Mouse (Mus musculus): ENCODE data around the gene Notch2. TPM values are rescaled to one million over a fixed set of nuclear protein-coding genes. Genes with fewer than 3 reads are reported as not detected.
"Not testable (repeated sequence)": the region's sequence is repeated elsewhere in the genome, so short reads cannot be mapped to it uniquely, and the experiment has no call there.

The Notch2 gene
- polyA plus RNA-seq, 1 experiment from 2014 or later = 10.8 TPM

DNA sequence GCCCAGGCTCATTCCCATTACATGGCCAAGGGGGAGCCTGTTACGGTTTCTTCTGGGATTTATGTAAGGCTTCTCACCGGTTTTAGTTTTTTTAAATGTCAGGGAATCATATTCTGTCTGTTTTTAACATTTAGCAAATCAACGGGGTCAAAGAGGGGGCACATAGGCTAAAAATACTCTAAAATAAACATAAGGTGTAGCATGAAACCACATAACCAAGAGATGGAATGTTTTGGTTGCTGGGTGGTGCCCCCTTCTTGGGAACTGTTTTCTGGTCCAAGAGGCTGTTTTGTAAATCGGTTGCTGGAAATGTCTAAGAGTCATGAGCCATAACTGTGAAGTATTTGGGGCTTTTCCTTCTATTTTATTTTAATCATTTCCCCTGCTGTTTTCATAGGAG is 95.1 kb downstream of the Notch2 start:
- H3K9ac ChIP-seq (replicated peaks; ENCODE audit: low read length) = no peak overlapping the region
- H3K4me2 ChIP-seq (ENCODE audit: low read length) = no peak overlapping the region
- H3K27me3 ChIP-seq (ENCODE audit: control insufficient read depth, insufficient read depth, low read length) = no peaks in the 10 kb centered on the region
- ATAC-seq (ENCODE audit: low FRiP score, low TSS enrichment) (no peak), DNase-seq (no peak)
- H3K4me1 ChIP-seq (ENCODE audit: control insufficient read depth, insufficient read depth, low read length) = peaks cover 16% of the 10 kb centered on the region
- H3K4me3 ChIP-seq (replicated peaks; ENCODE audit: low read depth, low read length) = no peak overlapping the region
- no peaks in the 10 kb centered on the region for H3K9me3 ChIP-seq (ENCODE audit: control insufficient read depth, low read length)
- no peak overlapping the region for H3K27ac ChIP-seq (replicated peaks; ENCODE audit: low read depth, low read length)
- 95% methylated on average over 4 of the region's 4 CpGs for WGBS
- peaks cover 4% of the 10 kb centered on the region; the same call in 1 of the 2 replicates for H3K36me3 ChIP-seq (ENCODE audit: control insufficient read depth, insufficient read depth, low read length)

- Histone ChIP-seq H3K9me3 (ENCODE audit: control insufficient read depth, low read length) (no peaks in the 10 kb centered on the region), H3K9ac (replicated peaks; ENCODE audit: low read length) (no peak overlapping the region), H3K36me3 (ENCODE audit: control insufficient read depth, insufficient read depth, low read length) (peaks cover 4% of the 10 kb centered on the region; the same call in 1 of the 2 replicates), H3K4me3 (replicated peaks; ENCODE audit: low read depth, low read length) (no peak overlapping the region), H3K27ac (replicated peaks; ENCODE audit: low read depth, low read length) (no peak overlapping the region), H3K4me2 (ENCODE audit: low read length) (no peak overlapping the region), H3K4me1 (ENCODE audit: control insufficient read depth, insufficient read depth, low read length) (peaks cover 16% of the 10 kb centered on the region), H3K27me3 (ENCODE audit: control insufficient read depth, insufficient read depth, low read length) (no peaks in the 10 kb centered on the region)
- 84% methylated on average over 3 of the region's 3 CpGs for WGBS
- ATAC-seq (ENCODE audit: low FRiP score, low TSS enrichment) = no peak
- no peak for DNase-seq
Measured at GRCm38 (mm10) chr3:98108866-98109265, 95.5 kb downstream of the Notch2 start.

DNA sequence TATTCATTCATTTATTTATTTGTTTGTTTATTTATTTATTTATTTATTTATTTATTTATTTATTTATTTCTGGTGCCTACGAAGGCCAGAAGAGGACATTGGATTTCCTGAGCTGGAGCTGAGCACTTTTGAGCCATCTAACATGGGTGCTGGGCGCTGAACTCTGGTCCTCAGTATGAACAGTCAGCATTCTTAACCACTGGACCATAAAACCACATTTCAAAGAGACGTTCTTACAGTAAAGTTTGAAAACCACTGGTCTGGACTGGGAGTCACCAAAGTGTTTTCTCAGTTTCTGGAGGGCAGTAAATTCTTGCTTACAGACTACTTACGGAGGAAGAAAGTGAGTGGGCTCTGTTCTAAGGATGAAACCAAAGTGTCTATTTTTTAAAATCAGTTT is 97.3 kb downstream of the Notch2 start:
- Histone ChIP-seq H3K9ac (replicated peaks; ENCODE audit: low read length) (no peak overlapping the region), H3K4me3 (replicated peaks; ENCODE audit: low read depth, low read length) (no peak overlapping the region), H3K27me3 (ENCODE audit: control insufficient read depth, insufficient read depth, low read length) (no peaks in the 10 kb centered on the region), H3K27ac (replicated peaks; ENCODE audit: low read depth, low read length) (no peak overlapping the region), H3K4me1 (ENCODE audit: control insufficient read depth, insufficient read depth, low read length) (peaks cover 16% of the 10 kb centered on the region), H3K9me3 (ENCODE audit: control insufficient read depth, low read length) (no peaks in the 10 kb centered on the region), H3K36me3 (ENCODE audit: control insufficient read depth, insufficient read depth, low read length) (peaks cover 7% of the 10 kb centered on the region; the same call in 1 of the 2 replicates), H3K4me2 (ENCODE audit: low read length) (no peak overlapping the region)
- WGBS = 91% methylated on average over 4 of the region's 4 CpGs
- no peak for DNase-seq
- ATAC-seq (ENCODE audit: low FRiP score, low TSS enrichment) = no peak

GRCm38 (mm10) chr3:98118252-98118651 is 104.9 kb downstream of the Notch2 start:
- no peaks in the 10 kb centered on the region for H3K4me1 ChIP-seq (ENCODE audit: control insufficient read depth, insufficient read depth, low read length)
- WGBS = 92% methylated on average over 3 of the region's 3 CpGs
- H3K9me3 ChIP-seq (ENCODE audit: control insufficient read depth, low read length) = no peaks in the 10 kb centered on the region
- no peak overlapping the region for H3K4me2 ChIP-seq (ENCODE audit: low read length)
- no peaks in the 10 kb centered on the region for H3K27me3 ChIP-seq (ENCODE audit: control insufficient read depth, insufficient read depth, low read length)
- ATAC-seq (ENCODE audit: low FRiP score, low TSS enrichment) = no peak
- H3K36me3 ChIP-seq (ENCODE audit: control insufficient read depth, insufficient read depth, low read length) = 0 out of 2 replicates have a peak, but pooled peaks cover 12% of the 10 kb centered on the region
- DNase-seq = no peak
- H3K9ac ChIP-seq (replicated peaks; ENCODE audit: low read length) = no peak overlapping the region
- H3K4me3 ChIP-seq (replicated peaks; ENCODE audit: low read depth, low read length) = no peak overlapping the region
- H3K27ac ChIP-seq (replicated peaks; ENCODE audit: low read depth, low read length) = no peak overlapping the region

- Histone ChIP-seq H3K4me2 (ENCODE audit: low read length) (no peak overlapping the region), H3K9ac (replicated peaks; ENCODE audit: low read length) (no peak overlapping the region), H3K27ac (replicated peaks; ENCODE audit: low read depth, low read length) (no peak overlapping the region), H3K4me3 (replicated peaks; ENCODE audit: low read depth, low read length) (no peak overlapping the region), H3K36me3 (ENCODE audit: control insufficient read depth, insufficient read depth, low read length) (0 out of 2 replicates have a peak, but pooled peaks cover 12% of the 10 kb centered on the region), H3K4me1 (ENCODE audit: control insufficient read depth, insufficient read depth, low read length) (no peaks in the 10 kb centered on the region), H3K9me3 (ENCODE audit: control insufficient read depth, low read length) (no peaks in the 10 kb centered on the region), H3K27me3 (ENCODE audit: control insufficient read depth, insufficient read depth, low read length) (no peaks in the 10 kb centered on the region)
- ATAC-seq (ENCODE audit: low FRiP score, low TSS enrichment) (no peak), DNase-seq (no peak)
- 92% methylated on average over 6 of the region's 6 CpGs for WGBS
Measured at GRCm38 (mm10) chr3:98119338-98119737, 106.0 kb downstream of the Notch2 start.

GRCm38 (mm10) chr3:98120884-98121283 is 107.6 kb downstream of the Notch2 start:
- Histone ChIP-seq H3K9me3 (ENCODE audit: control insufficient read depth, low read length) (no peaks in the 10 kb centered on the region), H3K4me2 (ENCODE audit: low read length) (no peak overlapping the region), H3K4me3 (replicated peaks; ENCODE audit: low read depth, low read length) (no peak overlapping the region), H3K27me3 (ENCODE audit: control insufficient read depth, insufficient read depth, low read length) (no peaks in the 10 kb centered on the region), H3K9ac (replicated peaks; ENCODE audit: low read length) (no peak overlapping the region), H3K27ac (replicated peaks; ENCODE audit: low read depth, low read length) (no peak overlapping the region), H3K36me3 (ENCODE audit: control insufficient read depth, insufficient read depth, low read length) (0 out of 2 replicates have a peak, but pooled peaks cover 9% of the 10 kb centered on the region), H3K4me1 (ENCODE audit: control insufficient read depth, insufficient read depth, low read length) (no peaks in the 10 kb centered on the region)
- WGBS = 17% methylated on average over 6 of the region's 6 CpGs
- DNase-seq = no peak
- ATAC-seq (ENCODE audit: low FRiP score, low TSS enrichment) = no peak

- Histone ChIP-seq H3K9ac (replicated peaks; ENCODE audit: low read length) (no peak overlapping the region), H3K9me3 (ENCODE audit: control insufficient read depth, low read length) (no peaks in the 10 kb centered on the region), H3K27me3 (ENCODE audit: control insufficient read depth, insufficient read depth, low read length) (no peaks in the 10 kb centered on the region), H3K4me2 (ENCODE audit: low read length) (no peak overlapping the region), H3K4me1 (ENCODE audit: control insufficient read depth, insufficient read depth, low read length) (no peaks in the 10 kb centered on the region), H3K4me3 (replicated peaks; ENCODE audit: low read depth, low read length) (no peak overlapping the region), H3K27ac (replicated peaks; ENCODE audit: low read depth, low read length) (no peak overlapping the region), H3K36me3 (ENCODE audit: control insufficient read depth, insufficient read depth, low read length) (peaks cover 8% of the 10 kb centered on the region; the same call in 1 of the 2 replicates)
- no peak for ATAC-seq (ENCODE audit: low FRiP score, low TSS enrichment)
- 95% methylated on average over 2 of the region's 2 CpGs for WGBS
- no peak for DNase-seq
Measured at GRCm38 (mm10) chr3:98127775-98128174, 114.4 kb downstream of the Notch2 start.

DNA sequence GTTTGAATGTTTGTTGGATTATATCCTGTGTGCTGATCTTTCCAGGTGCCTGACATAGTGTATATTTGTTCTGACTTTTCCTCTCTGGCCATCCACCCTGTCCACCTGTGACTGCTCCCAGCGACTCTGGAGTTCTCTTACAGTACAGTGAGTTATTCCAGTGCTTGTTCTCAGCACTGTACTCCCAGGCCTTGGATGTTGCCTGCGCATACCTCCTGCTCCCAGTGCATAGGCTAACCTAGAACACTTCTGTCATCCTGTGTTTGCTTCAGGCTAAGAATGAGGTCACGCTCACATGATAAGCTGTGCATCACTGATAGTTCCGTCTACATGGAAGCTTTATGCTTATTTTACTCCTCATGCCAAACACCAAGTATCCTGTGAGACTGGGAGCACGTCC is 115.4 kb downstream of the Notch2 start:
- Histone ChIP-seq H3K4me1 (ENCODE audit: control insufficient read depth, insufficient read depth, low read length) (no peaks in the 10 kb centered on the region), H3K9ac (replicated peaks; ENCODE audit: low read length) (no peak overlapping the region), H3K4me2 (ENCODE audit: low read length) (no peak overlapping the region), H3K36me3 (ENCODE audit: control insufficient read depth, insufficient read depth, low read length) (peaks cover 8% of the 10 kb centered on the region; the same call in 1 of the 2 replicates), H3K27me3 (ENCODE audit: control insufficient read depth, insufficient read depth, low read length) (no peaks in the 10 kb centered on the region), H3K4me3 (replicated peaks; ENCODE audit: low read depth, low read length) (no peak overlapping the region), H3K27ac (replicated peaks; ENCODE audit: low read depth, low read length) (no peak overlapping the region), H3K9me3 (ENCODE audit: control insufficient read depth, low read length) (no peaks in the 10 kb centered on the region)
- 89% methylated on average over 5 of the region's 5 CpGs for WGBS
- no peak for ATAC-seq (ENCODE audit: low FRiP score, low TSS enrichment)
- DNase-seq = no peak

DNA sequence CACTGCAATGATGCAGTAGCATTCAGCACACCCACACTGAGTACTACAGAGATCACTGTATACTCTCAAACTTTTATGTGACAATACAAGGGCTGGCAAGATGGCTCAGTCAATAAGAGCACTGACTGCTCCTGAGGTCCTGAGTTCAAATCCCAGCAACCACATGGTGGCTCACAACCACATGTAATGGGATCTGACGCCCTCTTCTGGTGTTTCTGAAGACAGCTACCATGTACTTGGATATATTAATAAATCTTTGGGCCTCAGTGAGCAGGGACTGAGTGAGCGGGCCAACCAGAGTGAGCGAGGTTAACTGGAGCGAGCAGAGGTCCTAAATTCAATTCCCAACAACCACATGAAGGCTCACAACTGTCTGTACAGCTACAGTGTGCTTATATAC is 118.8 kb downstream of the Notch2 start:
- 91% methylated on average over 4 of the region's 4 CpGs for WGBS
- DNase-seq; H3K9ac ChIP-seq (replicated peaks; ENCODE audit: low read length); ATAC-seq (ENCODE audit: low FRiP score, low TSS enrichment); H3K4me2 ChIP-seq (ENCODE audit: low read length); H3K27me3 ChIP-seq (ENCODE audit: control insufficient read depth, insufficient read depth, low read length); H3K4me3 ChIP-seq (replicated peaks; ENCODE audit: low read depth, low read length); H3K9me3 ChIP-seq (ENCODE audit: control insufficient read depth, low read length); H3K27ac ChIP-seq (replicated peaks; ENCODE audit: low read depth, low read length); H3K4me1 ChIP-seq (ENCODE audit: control insufficient read depth, insufficient read depth, low read length): not testable (repeated sequence)
- peaks cover 15% of the 10 kb centered on the region; the same call in 1 of the 2 replicates for H3K36me3 ChIP-seq (ENCODE audit: control insufficient read depth, insufficient read depth, low read length)

Measured in midbrain, embryonic 14.5 days (tissue).